Mouse (Mus musculus) heart, adult 2 months (tissue): ENCODE measurements at regions not wholly inside any gene's neighbourhood (a gene's known extent, or its start where the extent isn't known, plus 50 kb on each side); places are given as distances from the start of the nearest gene placed in this dataset.

ENCODE experiments used
- DNase-seq, 2 experiments: peaks; one replicate each; pipeline ENCODE4 v3.0.0; 2021
- H3K27ac ChIP-seq: fragments of 200-600 bp; 2 replicates; pipeline ENCODE4 v1.8.1; 2022
- H3K27me3 ChIP-seq: fragments of 200-500 bp; 2 replicates; pipeline ENCODE4 v1.6.1; 2012; ENCODE audit warnings: mild to moderate bottlenecking, low read length, inconsistent platforms, mixed read lengths; ENCODE audit not compliant: control insufficient read depth, insufficient read depth
- H3K36me3 ChIP-seq: fragments of 200-500 bp; 2 replicates; pipeline ENCODE4 v1.6.1; 2012; ENCODE audit warnings: low read length, inconsistent platforms; ENCODE audit not compliant: control insufficient read depth, insufficient read depth
- H3K4me1 ChIP-seq: fragments of 200-500 bp; 2 replicates; pipeline ENCODE4 v1.6.1; 2011; ENCODE audit warnings: low read length; ENCODE audit not compliant: control insufficient read depth, insufficient read depth
- H3K4me3 ChIP-seq: fragments of 200-600 bp; 2 replicates; pipeline ENCODE4 v1.8.1; 2022
- H3K79me2 ChIP-seq: fragments of 200-500 bp; replicated peaks from 2 replicates; pipeline ENCODE4 v1.6.1; 2012; ENCODE audit warnings: mild to moderate bottlenecking, inconsistent platforms, low read length, moderate library complexity, mixed read lengths; ENCODE audit not compliant: control insufficient read depth, insufficient read depth
- H3K9ac ChIP-seq: fragments of 200-500 bp; 2 replicates; pipeline ENCODE4 v1.6.1; 2012; ENCODE audit warnings: low read depth, mild to moderate bottlenecking, control low read depth, inconsistent platforms, low read length, mixed read lengths
- CTCF ChIP-seq: fragments of 200-600 bp; IDR thresholded peaks from 2 replicates; pipeline ENCODE4 v1.8.1; 2022; ENCODE audit warnings: antibody characterized with exemption, mild to moderate bottlenecking, moderate library complexity
- EP300 ChIP-seq: fragments of 200-500 bp; IDR thresholded peaks from 2 replicates; pipeline ENCODE4 v1.6.1; 2011; ENCODE audit warnings: low read depth, low read length, control low read depth; ENCODE audit not compliant: insufficient read depth
- POLR2A ChIP-seq: fragments of 200-500 bp; IDR thresholded peaks from 2 replicates; pipeline ENCODE4 v1.6.1; 2011; ENCODE audit warnings: mild to moderate bottlenecking, low read depth, low read length, control low read depth; ENCODE audit not compliant: insufficient read depth
- WGBS: fragments of 180-500 bp; shearing (Covaris S2); methylation state at CpG from one replicate; pipeline ENCODE4 v1.1.7; 2018; 5-methylcytosine and 5-hydroxymethylcytosine counted together
- intact Hi-C: fragments of 180-260 bp; cut with DNase I; formaldehyde crosslinking; loops from one replicate; pipeline ENCODE4 v1.15.1; 2025

- Histone ChIP-seq H3K27ac (no peak overlapping the region), H3K4me1 (no peaks in the 10 kb centered on the region), H3K9ac (no peak overlapping the region), H3K27me3 (no peaks in the 10 kb centered on the region), H3K79me2 (no peaks in the 10 kb centered on the region), H3K36me3 (no peaks in the 10 kb centered on the region), H3K4me3 (no peak overlapping the region)
- intact Hi-C loops, result no loop called here
- TF ChIP-seq CTCF (no peak), EP300 (no peak), POLR2A (no peak)
- 65% methylated on average over 3 of the region's 3 CpGs for WGBS
- DNase-seq, result no peak
These were observed 280.7 kb upstream of the Prkd1 start for GRCm38 (mm10) chr12:50929641-50930040.

- intact Hi-C loops, result no loop called here
These were observed 277.3 kb upstream of the Prkd1 start for GRCm38 (mm10) chr12:50926234-50926633.

GRCm38 (mm10) chr12:50921739-50922138 lies 272.8 kb upstream of the Prkd1 start:
- Histone ChIP-seq H3K27ac (no peak overlapping the region), H3K27me3 (no peaks in the 10 kb centered on the region), H3K4me1 (no peaks in the 10 kb centered on the region), H3K9ac (no peak overlapping the region), H3K4me3 (no peak overlapping the region), H3K79me2 (no peaks in the 10 kb centered on the region), H3K36me3 (no peaks in the 10 kb centered on the region)
- intact Hi-C loops, result no loop called here
- no peak for DNase-seq
- TF ChIP-seq POLR2A, result no peak
- no peak for TF ChIP-seq CTCF
- WGBS, result 69% methylated on average over 1 of the region's 1 CpGs

More at GRCm38 (mm10) chr12:50926234-50926633, 277.3 kb upstream of the Prkd1 start:
- Histone ChIP-seq H3K4me1 (no peaks in the 10 kb centered on the region), H3K79me2 (no peaks in the 10 kb centered on the region), H3K4me3 (no peak overlapping the region), H3K27me3 (no peaks in the 10 kb centered on the region), H3K27ac (no peak overlapping the region), H3K36me3 (no peaks in the 10 kb centered on the region), H3K9ac (no peak overlapping the region)
- no peak for DNase-seq
- TF ChIP-seq CTCF (no peak), EP300 (no peak), POLR2A (no peak)
- 41% methylated on average over 2 of the region's 2 CpGs for WGBS

- DNase-seq, result no peak
- Histone ChIP-seq H3K9ac (no peak overlapping the region), H3K36me3 (no peaks in the 10 kb centered on the region), H3K27me3 (no peaks in the 10 kb centered on the region), H3K79me2 (no peaks in the 10 kb centered on the region), H3K27ac (no peak overlapping the region), H3K4me1 (no peaks in the 10 kb centered on the region), H3K4me3 (no peak overlapping the region)
- WGBS, result 70% methylated on average over 13 of the region's 13 CpGs
- TF ChIP-seq EP300 (no peak), POLR2A (no peak), CTCF (no peak)
- intact Hi-C loops, result no loop called here
These were observed 250.9 kb upstream of the Prkd1 start for GRCm38 (mm10) chr12:50899609-50900447.

- Histone ChIP-seq H3K4me3 (no peak overlapping the region), H3K4me1 (no peaks in the 10 kb centered on the region), H3K36me3 (no peaks in the 10 kb centered on the region), H3K27me3 (no peaks in the 10 kb centered on the region), H3K27ac (no peak overlapping the region), H3K79me2 (no peaks in the 10 kb centered on the region), H3K9ac (no peak overlapping the region)
- DNase-seq, result no peak
- intact Hi-C loops, result no loop called here
- WGBS, result 68% methylated on average over 3 of the region's 3 CpGs
- TF ChIP-seq CTCF (no peak), POLR2A (no peak), EP300 (no peak)
These were observed 248.8 kb upstream of the Prkd1 start for GRCm38 (mm10) chr12:50897606-50898166.

GRCm38 (mm10) chr12:50893604-50894003 lies 244.7 kb upstream of the Prkd1 start:
- no peaks in the 10 kb centered on the region for H3K4me1 ChIP-seq
- H3K9ac ChIP-seq, result no peak overlapping the region
- no peak overlapping the region for H3K4me3 ChIP-seq
- H3K79me2 ChIP-seq, result no peaks in the 10 kb centered on the region
- no peak overlapping the region for H3K27ac ChIP-seq
- intact Hi-C loops, result no loop called here
- TF ChIP-seq CTCF, result no peak
- no peak for TF ChIP-seq EP300
- no peak for TF ChIP-seq POLR2A
- DNase-seq, result no peak
- WGBS, result 53% methylated on average over 5 of the region's 5 CpGs
- no peaks in the 10 kb centered on the region for H3K27me3 ChIP-seq
- no peaks in the 10 kb centered on the region for H3K36me3 ChIP-seq
